Mouse (Mus musculus) left cerebral cortex, postnatal 25 days (tissue): ENCODE results near the gene Ccdc92b. TPM values are rescaled to one million over a fixed set of nuclear protein-coding genes. Genes with fewer than 3 reads are reported as not detected.

Experiments
- DNase-seq, 2 experiments: peaks; one replicate each; pipeline ENCODE4 v3.0.0; 2022; ENCODE audit warnings: low spot score in 2 of 2, mixed read lengths in 1 of 2
- intact Hi-C: fragments of 180-260 bp; cut with DNase I; formaldehyde crosslinking; loops from one replicate; pipeline ENCODE4 v1.15.1; 2025
- total RNA-seq, 2 experiments: library from RNA; stranded (reverse); gene quantifications; 2 replicates each; pipeline ENCODE4 v1.2.3; 2021

Ccdc92b gene
- total RNA-seq, 2 experiments from 2014 or later: 26.1 to 26.3 TPM

- no peak for DNase-seq
- intact Hi-C loops: no loop called here
Observed at GRCm38 (mm10) chr11:74610068-74610467, 9.3 kb upstream of the Ccdc92b start.

DNA sequence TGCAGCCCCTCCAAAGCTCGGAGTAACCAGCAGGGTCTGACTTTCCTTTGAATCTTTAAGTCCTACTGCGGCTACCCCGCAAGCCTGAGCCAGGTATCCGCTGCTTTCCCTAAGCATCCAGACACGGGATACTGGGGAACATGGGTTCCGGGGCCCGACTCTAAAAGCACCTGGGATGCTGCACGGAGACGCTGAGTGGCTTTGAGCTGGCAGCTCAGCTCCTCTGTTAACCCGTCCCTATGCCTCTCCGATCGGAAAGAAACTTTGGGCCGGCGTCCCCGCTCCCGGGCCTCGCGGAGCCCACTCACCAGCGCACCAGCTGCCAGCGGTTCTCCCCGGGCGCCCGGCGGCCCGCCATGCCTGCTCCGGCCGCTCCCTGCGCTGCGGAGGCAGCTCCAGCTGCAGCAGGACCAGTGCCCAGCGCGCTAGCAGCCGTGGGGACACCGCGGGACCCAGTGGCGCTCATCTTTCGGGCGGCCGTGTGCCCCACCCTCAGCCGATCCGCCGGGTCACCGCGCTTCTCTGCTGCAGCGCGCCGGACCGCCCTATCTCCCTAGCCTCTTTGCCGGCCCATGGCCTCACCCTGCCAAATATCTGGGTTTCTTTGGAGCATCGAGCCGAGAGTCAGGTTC is 8.7 kb upstream of the Ccdc92b start, which contains the start of gene Rap1gap2:
Rap1gap2 (minus strand) TSS at position 371 of the 632 bp plus-strand sequence.
- peak in 1 of 2 experiments; percentile 24 for DNase-seq
- intact Hi-C loops: no loop called here

GRCm38 (mm10) chr11:74611437-74611836 is 8.0 kb upstream of the Ccdc92b start:
- no peak for DNase-seq
- intact Hi-C loops: no loop called here

DNA sequence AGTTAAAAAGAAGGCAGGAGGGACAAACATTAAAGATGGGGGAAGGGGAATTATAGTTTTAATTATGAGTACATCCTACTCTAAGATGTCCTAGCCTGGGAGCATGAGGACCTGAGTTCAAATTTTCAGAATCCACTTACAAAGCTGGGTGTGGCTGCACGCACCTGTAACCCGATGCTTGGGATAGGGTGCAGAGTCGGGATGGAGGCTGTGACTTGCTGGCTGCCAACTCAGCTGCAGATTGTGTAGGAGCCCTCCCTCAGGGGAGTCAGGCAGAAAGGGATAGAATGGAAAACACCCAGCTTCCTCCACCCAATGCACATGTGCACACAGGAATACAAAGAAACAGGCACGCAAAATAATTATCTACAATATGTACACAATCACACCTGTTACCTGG is 6.0 kb upstream of the Ccdc92b start:
- intact Hi-C loops: no loop called here
- DNase-seq: no peak

DNA sequence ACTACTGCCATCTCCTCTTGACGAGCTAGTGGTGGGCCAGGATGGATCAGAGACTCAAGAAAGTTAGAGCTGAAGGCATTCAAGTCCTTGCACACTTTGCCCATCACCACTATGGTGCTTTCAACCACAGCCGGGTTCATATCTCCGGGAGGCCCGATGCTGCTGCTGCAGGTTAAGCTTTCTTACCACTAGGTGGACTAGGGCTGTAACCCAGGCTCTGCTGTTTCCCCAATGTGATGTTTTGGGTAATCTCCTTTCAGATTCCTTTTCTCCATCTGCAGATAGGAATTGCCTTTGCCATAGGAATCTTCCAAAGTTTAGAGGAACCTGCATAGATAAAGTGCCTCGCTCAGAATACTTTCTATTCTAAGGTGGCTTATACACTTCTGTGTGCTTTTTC is 3.8 kb upstream of the Ccdc92b start:
- DNase-seq: no peak
- intact Hi-C loops: no loop called here

DNA sequence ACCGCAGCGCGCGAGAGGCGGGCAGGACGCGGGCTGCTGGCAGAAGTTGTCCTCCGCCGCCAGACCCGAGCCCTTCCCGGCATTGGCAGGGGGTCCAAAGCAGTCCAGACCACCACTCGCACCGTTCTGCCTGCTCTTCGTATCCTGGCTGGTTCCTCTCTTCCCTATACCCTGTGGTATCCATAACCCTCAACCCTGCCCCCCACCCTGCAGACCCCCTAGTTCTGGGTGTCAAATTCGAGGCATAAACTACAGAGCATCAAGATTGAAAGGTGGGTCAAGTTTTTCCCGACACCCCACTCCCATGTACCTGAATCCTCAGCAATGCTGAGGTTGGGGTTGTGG is 523 bp downstream of the Ccdc92b start:
- DNase-seq: no peak
- intact Hi-C loops: no loop called here

- intact Hi-C loops: no loop called here
- no peak for DNase-seq
Observed at GRCm38 (mm10) chr11:74621974-74622669, 2.7 kb downstream of the Ccdc92b start.

- DNase-seq: no peak
- intact Hi-C loops: no loop called here
Observed at GRCm38 (mm10) chr11:74623693-74624092, 4.3 kb downstream of the Ccdc92b start.

DNA sequence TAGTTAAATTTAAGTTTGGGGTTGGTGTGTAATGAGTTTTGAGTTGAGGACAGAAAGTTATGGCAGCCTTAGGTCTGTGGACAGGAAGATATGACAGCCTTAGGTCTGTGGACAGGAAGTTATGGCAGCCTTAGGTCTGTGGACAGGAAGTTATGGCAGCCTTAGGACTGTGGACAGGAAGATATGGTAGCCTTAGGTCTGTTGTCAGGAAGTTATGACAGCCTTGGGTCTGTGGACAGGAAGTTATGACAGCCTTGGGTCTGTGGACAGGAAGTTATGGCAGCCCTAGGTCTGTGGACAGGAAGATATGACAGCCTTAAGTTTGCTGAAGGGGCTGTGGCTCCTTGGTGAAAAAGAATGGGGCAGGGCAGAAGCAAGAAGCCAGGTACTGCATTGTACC is 5.9 kb downstream of the Ccdc92b start:
- no peak for DNase-seq
- intact Hi-C loops: no loop called here

DNA sequence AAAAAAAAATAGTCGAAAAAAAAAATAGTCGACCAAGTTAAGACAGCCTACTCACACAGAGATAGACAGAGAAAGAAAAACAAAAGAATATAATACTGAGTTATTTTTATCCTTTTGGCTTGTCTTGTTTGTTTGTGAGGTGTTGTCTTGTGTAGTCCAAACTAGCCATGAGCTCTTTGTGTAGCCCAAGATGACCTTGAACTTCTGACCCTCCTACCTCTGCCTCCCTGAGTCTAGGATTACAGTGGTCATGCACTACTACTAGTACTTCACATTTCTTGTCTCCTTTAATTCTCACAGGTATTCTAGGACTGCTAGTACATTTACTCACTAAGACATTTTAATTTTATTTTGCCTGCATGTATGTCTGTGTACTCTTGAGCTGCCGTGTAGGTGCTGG is 8.1 kb downstream of the Ccdc92b start:
- DNase-seq: no peak

DNA sequence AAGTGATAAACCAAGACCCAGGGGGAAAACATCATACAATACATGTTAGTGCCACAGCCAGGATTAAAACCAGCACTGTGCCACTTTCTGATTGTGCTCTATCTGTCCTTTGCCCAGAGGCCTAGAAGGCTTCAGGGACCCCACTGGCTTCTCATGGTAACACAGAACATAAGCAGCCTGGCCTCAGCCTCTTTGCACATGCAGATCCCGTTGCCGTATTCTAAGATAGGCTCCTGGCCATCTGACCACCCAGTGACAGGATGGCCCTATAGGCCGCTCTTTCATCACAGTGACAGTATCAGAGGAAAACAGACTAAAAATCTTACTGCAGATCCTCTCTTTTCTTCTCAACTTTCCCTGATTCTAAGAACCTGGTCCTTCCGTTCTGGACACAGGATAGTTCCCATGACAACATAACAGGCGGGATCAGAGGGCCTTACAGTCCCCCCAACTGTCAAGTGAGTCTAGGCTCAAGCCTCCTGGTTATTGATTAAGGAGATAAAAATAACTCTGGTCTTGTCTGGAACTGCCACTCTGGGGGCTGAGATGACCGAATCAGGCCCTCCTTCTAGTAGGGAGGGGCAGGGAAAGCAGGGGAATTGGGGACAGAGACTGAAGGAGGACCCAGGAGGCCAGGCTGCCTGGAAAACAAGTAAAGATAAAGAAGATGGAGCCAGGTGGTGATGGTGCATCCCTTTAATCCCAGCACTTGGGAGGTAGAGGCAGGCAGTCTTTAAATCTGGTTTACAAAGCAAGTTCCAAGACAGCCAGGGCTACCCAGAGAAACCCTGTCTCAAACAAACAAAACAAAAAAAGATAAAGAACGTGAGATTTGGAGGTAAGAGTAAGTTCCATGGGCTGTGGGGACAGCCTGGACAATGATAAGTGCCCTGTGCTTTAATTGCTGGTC is 12.7 kb downstream of the Ccdc92b start:
- intact Hi-C loops: no loop called here

More for the DNA sequence above, 8.1 kb downstream of the Ccdc92b start:
- intact Hi-C loops: no loop called here

GRCm38 (mm10) chr11:74634490-74635275 is 15.3 kb downstream of the Ccdc92b start:
- intact Hi-C loops: loop anchor here (5.0 kb wide), 2 partner anchors 88 to 203 kb away; partner anchors contain the start of gene Pafah1b1
- DNase-seq: peak; percentile 71 to 79

More for the DNA sequence above, 12.7 kb downstream of the Ccdc92b start:
- no peak for DNase-seq

DNA sequence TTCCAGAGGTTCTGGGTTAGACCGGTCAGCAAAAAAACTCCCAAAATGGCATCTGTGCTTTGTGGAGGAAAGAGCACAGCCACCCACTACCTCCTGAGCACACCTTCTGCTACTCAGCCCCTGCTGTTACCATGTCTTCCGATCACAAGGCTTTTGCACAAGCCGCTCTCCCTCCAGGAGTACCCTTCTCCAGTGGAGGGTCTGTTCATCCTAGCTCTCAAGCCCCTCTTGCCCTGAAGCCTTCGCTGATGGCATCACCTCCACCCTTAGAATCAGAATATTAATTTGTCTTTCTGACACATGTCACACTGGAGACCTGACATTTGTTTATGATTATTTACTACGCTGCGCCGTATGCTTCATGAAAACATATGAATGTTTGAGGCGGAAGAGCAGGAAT is 18.1 kb downstream of the Ccdc92b start:
- intact Hi-C loops: loop anchor here (5.0 kb wide), 2 partner anchors 85 to 200 kb away; partner anchors contain the start of gene Pafah1b1
- DNase-seq: no peak

GRCm38 (mm10) chr11:74637971-74638790 is 18.8 kb downstream of the Ccdc92b start:
- DNase-seq: peak; percentile 76 to 79
- intact Hi-C loops: loop anchor here (5.0 kb wide), 2 partner anchors 84 to 199 kb away; partner anchors contain the start of gene Pafah1b1

- intact Hi-C loops: loop anchor here (5.0 kb wide), 2 partner anchors 83 to 198 kb away; partner anchors contain the start of gene Pafah1b1
Observed at GRCm38 (mm10) chr11:74638791-74639411, 19.5 kb downstream of the Ccdc92b start.

GRCm38 (mm10) chr11:74639628-74640027 is 20.2 kb downstream of the Ccdc92b start:
- intact Hi-C loops: loop anchor here (5.0 kb wide), 2 partner anchors 83 to 198 kb away; partner anchors contain the start of gene Pafah1b1
- no peak for DNase-seq

More at GRCm38 (mm10) chr11:74638791-74639411, 19.5 kb downstream of the Ccdc92b start:
- no peak for DNase-seq

- no peak for DNase-seq
- intact Hi-C loops: loop anchor here (5.0 kb wide), 2 partner anchors 124 to 184 kb away; partner anchors contain the start of genes Mettl16 and Mnt
Observed at GRCm38 (mm10) chr11:74647966-74648365, 28.6 kb downstream of the Ccdc92b start.

- no peak for DNase-seq
- intact Hi-C loops: loop anchor here (5.0 kb wide), 2 partner anchors 124 to 184 kb away; partner anchors contain the start of genes Mettl16 and Mnt
Observed at GRCm38 (mm10) chr11:74648676-74649075, 29.3 kb downstream of the Ccdc92b start.
